Mouse (Mus musculus): Measurements from ENCODE around the gene F2rl3. TPM values are rescaled to one million over a fixed set of nuclear protein-coding genes. Genes with fewer than 3 reads are reported as not detected.

Gene F2rl3
- total RNA-seq, 2 experiments from 2014 or later, result 2.9 to 3.1 TPM

DNA sequence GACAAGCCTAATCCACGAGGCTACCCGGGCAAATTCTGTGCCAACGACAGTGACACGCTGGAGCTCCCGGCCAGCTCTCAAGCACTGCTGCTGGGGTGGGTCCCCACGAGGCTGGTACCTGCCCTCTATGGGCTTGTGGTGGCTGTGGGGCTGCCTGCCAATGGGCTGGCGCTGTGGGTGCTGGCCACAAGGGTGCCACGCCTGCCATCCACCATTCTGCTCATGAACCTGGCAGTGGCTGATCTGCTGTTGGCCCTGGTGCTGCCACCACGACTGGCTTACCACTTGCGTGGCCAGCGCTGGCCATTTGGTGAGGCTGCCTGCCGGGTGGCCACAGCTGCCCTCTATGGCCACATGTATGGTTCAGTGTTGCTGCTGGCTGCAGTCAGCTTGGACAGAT is 626 bp downstream of the F2rl3 start:
- peak; percentile 63 for ATAC-seq (replicated peaks; ENCODE audit: poor library complexity)

DNA sequence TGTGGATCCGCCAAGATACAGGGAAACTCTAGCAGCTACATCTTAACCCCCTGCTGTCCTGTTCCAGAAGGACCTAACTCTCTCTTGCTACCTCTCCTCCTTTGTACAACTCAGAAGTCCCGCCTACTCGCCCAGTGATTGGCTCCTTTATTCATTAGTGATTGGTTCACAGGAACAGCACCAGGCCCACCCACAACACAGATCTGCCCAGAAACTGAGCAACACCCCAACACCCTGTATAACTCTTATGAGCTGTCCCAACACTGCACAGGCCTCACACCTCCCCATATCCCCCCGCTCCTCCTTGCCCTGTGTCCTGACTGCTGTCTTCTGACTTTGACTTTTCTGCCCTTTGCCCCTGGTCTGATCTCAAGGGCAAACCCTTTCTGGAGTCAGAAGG is 4.0 kb downstream of the F2rl3 start:
- ATAC-seq (replicated peaks; ENCODE audit: poor library complexity), result peak; percentile 7; the same call in 1 of the 2 replicates

DNA sequence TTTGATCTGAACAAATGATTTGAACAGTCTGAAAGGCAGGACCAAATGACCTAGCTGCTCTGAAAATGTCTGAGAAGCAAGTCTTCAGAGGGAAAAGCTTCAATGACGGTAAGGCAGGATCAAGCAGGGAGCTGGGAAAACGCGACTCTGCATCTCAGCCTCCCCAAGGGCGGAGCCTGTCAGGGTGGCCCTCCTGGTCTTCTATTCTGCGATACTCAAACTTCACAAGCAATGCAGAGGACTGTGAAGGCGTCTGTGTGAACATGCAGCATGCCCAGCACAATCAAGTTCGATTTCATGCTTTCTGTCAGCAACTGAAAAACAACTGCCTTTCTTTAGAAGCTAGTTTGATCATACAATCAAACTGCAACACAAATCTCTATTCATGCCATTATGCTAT is 5.1 kb downstream of the F2rl3 start:
- no peak for ATAC-seq (replicated peaks; ENCODE audit: poor library complexity)

DNA sequence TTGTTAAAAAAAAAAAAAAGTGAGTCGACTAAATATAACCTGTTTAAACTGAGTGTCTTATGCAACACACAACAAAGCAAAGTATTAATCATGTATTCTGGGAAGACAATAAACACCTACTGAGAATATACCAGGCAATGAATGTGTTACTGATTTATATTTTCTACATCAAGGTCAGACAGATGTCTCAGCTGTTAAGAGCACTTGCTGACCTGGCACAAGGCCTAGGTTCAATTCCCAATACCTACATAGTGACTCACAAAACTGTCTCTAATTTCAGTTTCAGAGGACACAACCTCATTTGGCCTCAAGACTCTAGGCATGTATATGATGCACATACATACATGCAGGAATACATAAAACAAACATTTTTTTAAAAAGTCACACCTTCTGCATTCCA is 16.1 kb downstream of the F2rl3 start:
- no peak for ATAC-seq (replicated peaks; ENCODE audit: poor library complexity)

DNA sequence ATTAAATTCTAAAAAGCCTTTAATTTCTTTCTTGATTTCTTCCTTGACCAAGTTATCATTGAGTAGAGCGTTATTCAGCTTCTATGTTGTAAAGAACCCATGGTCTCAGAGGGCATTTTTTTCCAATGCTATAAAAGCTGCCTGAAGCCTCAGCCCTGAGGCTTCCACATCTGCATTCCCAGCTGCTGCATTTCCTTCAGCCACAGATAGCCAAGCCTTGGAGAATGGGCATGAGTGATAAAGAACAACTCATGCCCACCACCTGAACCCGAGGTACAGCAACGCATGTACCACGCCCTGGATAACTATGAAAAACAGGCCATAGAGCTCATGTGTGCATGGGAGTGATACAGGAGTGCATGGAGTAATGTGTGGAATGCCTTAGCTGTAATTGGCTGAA is 19.0 kb downstream of the F2rl3 start:
- ATAC-seq (replicated peaks; ENCODE audit: poor library complexity), result no peak

DNA sequence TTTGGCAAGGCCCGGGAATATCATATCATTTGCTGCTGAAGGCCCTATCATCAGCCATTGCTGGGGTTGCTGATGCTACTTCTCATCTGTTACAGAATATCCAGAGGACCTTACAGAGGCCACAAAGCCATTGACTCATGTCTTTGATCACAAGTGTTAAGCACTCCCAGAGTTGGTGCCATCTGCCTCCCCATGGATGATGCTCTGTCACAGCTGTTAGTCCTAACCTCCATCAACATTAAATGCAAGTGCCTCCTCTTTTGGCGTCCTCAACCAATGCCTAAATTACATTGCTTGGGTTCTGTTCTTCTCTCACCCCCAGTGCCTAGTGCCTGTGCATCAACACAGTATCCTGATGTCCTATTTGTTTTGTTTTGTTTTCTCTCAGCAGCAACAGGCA is 39.9 kb downstream of the F2rl3 start:
- ATAC-seq (replicated peaks; ENCODE audit: poor library complexity), result no peak

DNA sequence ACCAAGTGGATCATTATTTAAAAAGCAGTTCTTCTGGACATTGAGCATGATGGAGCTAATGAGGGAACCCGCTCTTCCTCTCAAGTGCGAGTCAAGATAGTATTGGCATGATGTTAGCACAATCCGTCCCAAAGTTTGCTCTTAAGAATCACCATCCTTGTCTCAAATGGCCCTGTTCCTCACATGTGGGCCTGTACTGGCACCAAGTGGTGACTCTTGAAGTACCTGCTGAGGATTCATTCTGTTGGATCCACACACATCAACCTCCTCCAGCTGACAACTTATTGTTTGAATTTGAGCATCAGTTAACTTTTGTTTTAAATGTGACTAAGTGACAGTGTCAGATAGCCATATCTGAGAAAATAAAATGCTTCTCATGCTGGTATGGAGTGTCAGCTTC is 51.0 kb downstream of the F2rl3 start:
- ATAC-seq (replicated peaks; ENCODE audit: poor library complexity), result no peak

Other genes starting within 250 kb of the F2rl3 start
- 10.0 and 12.0 TPM in 2 replicates for gene Med26, start 213.6 kb upstream of the F2rl3 start, total RNA-seq (2015)
- gene Med26, start 213.6 kb upstream of the F2rl3 start, total RNA-seq (2017), result 8.6 and 9.9 TPM in 2 replicates
- gene Smim7, start 190.8 kb upstream of the F2rl3 start, total RNA-seq (2015), result 45.9 and 54.0 TPM in 2 replicates
- gene Smim7, start 190.8 kb upstream of the F2rl3 start, total RNA-seq (2017), result 47.5 and 52.1 TPM in 2 replicates
- 0.42 and 1.1 TPM in 2 replicates for gene Tmem38a, start 189.8 kb upstream of the F2rl3 start, total RNA-seq (2015)
- gene Tmem38a, start 189.8 kb upstream of the F2rl3 start, total RNA-seq (2017), result 0.58 and 1.6 TPM in 2 replicates
- 3.1 and 4.7 TPM in 2 replicates for gene Nwd1, start 115.2 kb upstream of the F2rl3 start, total RNA-seq (2015)
- gene Nwd1, start 115.2 kb upstream of the F2rl3 start, total RNA-seq (2017), result 4.0 and 5.4 TPM in 2 replicates
- gene Sin3b, start 38.6 kb upstream of the F2rl3 start, total RNA-seq (2015), result 81.9 and 87.4 TPM in 2 replicates
- gene Sin3b, start 38.6 kb upstream of the F2rl3 start, total RNA-seq (2017), result 79.8 and 86.7 TPM in 2 replicates

Measured in megakaryocyte progenitor cell, adult 5-6 weeks (primary cell).